Mouse (Mus musculus): ENCODE results near the gene Maged2.
A peak's percentile ranks its signal among the peaks of the same experiment; 100 is the strongest.
"Not testable (repeated sequence)": the region's sequence is repeated elsewhere in the genome, so short reads cannot be mapped to it uniquely, and the experiment has no call there.

Gene Maged2

GRCm38 (mm10) chrX:150814139-150814469 lies at the start of gene Maged2:
Maged2 (minus strand) TSS chrX:150814345.
- no peak for DNase-seq (ENCODE audit: low spot score)

GRCm38 (mm10) chrX:150848230-150848629 lies 34.1 kb upstream of the Maged2 start:
- DNase-seq (ENCODE audit: low spot score): no peak

GRCm38 (mm10) chrX:150845480-150846205 lies 31.5 kb upstream of the Maged2 start:
- DNase-seq (ENCODE audit: low spot score): not testable (repeated sequence)

- DNase-seq (ENCODE audit: low spot score): not testable (repeated sequence)
Measured at GRCm38 (mm10) chrX:150843257-150843656, 29.1 kb upstream of the Maged2 start.

GRCm38 (mm10) chrX:150830297-150830696 lies 16.2 kb upstream of the Maged2 start:
- no peak for DNase-seq (ENCODE audit: low spot score)

- no peak for DNase-seq (ENCODE audit: low spot score)
Measured at GRCm38 (mm10) chrX:150817278-150817677, 3.1 kb upstream of the Maged2 start.

GRCm38 (mm10) chrX:150815601-150816000 lies 1.5 kb upstream of the Maged2 start:
- no peak for DNase-seq (ENCODE audit: low spot score)

- peak; percentile 25 for DNase-seq (ENCODE audit: low spot score)
Measured at GRCm38 (mm10) chrX:150813464-150814138, 544 bp downstream of the Maged2 start.

GRCm38 (mm10) chrX:150812787-150813298 lies 1.3 kb downstream of the Maged2 start:
- DNase-seq (ENCODE audit: low spot score): peak; percentile 67

- DNase-seq (ENCODE audit: low spot score): not testable (repeated sequence)
Measured at GRCm38 (mm10) chrX:150800987-150801386, 13.2 kb downstream of the Maged2 start.

GRCm38 (mm10) chrX:150798493-150799177 lies 15.5 kb downstream of the Maged2 start:
- not testable (repeated sequence) for DNase-seq (ENCODE audit: low spot score)

Data from ovary, postnatal 14 days (tissue).